Mouse (Mus musculus) embryo, embryonic 10 days (tissue): ENCODE measurements around the gene Itpk1.

ENCODE experiments used
- DNase-seq: peaks from one replicate; pipeline ENCODE4 v3.0.0-alpha.2; 2015; ENCODE audit warnings: low spot score

Gene Itpk1

GRCm38 (mm10) chr12:102623827-102624226 lies 80.9 kb downstream of the Itpk1 start:
- DNase-seq = no peak

DNA sequence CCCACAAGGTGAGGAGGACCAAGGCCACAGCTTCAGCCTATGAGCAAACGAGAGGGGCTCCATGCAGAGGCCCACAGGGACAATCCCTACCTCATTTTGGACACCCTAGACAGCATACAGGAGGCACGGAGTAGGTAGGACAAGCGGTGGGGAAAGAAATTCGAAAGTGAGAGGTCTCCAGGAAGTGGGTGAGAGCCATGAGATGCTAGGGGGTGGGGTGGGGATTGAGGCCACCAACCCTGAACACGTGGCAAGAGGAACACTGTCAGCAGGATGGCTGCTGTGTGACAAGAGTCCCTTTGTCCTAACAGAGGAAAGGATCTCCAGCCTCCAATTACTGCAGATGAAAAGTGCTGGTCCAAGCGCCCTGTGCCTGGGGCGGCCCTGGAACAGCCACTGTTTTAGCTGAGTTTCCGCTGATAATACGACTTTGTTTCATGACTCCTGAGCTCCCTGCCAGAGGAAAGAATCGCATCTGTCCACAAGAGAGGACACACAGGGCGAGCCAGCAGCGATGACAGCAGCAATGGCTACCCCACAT lies 82.4 kb downstream of the Itpk1 start:
- DNase-seq = peak; percentile 20

DNA sequence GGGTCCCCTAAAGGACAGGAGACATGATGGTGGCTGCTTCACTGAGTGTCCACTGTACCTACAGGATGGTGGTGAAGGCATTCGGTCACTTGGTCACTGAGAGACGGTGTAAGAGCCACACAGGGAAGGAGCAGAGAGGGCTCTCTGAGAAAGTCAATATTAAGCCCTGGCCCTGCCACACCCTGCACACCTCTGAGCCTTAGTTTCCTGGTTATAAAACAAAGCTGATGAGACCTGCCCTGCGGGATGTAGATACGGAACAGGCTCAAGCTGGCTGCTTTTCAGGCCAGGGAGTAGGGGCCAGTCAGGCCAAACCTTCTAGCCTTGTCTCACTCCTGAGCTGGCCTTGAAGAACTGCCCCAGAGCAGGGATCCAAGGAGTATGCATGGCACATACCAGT lies 82.9 kb downstream of the Itpk1 start:
- DNase-seq = no peak

DNA sequence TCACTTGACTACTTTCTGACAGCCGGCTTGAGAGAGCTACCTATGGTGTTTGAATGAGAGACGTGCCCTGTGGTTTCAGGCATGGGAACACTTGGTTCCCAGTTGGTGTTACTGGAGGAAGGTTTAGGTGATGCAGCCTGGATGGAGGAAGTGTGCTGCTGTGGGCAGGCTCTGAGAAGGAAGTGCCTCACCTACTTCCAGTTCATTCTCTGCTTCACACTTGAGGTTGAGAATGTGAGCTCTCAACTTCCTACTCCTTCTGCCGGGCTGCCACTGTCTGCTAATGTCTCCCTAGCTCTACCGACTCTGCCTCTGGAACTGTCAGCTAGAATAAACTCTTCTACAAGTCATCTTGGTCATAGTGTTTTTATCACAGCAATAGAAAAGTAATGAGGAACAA lies 83.5 kb downstream of the Itpk1 start:
- DNase-seq = no peak

DNA sequence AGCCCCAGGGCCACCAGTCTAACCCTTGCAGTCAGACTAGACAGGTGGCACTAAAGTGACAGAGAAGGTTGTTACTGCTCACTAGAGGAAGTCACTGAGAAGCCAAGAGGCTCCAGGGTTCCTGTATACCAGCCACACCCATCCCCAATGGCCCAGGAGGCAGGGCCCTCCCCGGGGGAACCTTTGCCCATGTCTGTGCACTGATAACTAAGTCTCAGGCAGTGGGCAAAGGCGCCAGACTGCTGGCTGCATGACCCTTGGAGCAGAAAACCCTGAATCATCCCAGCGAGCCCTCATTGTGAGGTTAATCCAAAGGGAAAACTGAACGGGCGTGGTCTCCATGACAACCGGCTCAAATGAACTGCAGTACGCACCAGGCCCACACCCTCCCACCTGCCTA lies 84.8 kb downstream of the Itpk1 start:
- DNase-seq = peak; percentile 27

DNA sequence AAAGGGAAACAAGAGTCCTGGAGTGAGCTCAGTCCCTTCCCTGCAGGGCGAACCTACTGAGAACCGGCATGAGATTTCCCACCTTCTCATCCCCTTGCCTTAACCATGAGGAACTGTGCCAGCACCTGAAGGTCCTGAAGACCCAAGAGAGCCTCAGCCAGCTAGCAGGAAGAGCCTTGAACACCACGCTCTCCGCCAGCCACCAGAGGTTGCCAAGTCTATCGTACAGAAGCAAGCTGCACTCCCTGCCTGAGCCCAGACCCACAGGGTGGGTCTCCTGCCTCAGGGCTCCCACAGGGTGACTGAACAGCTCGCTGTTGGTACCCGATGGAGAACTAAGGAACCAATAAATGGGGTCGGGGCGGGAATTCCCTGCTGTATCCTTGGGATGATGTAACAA lies 86.6 kb downstream of the Itpk1 start:
- DNase-seq = no peak

DNA sequence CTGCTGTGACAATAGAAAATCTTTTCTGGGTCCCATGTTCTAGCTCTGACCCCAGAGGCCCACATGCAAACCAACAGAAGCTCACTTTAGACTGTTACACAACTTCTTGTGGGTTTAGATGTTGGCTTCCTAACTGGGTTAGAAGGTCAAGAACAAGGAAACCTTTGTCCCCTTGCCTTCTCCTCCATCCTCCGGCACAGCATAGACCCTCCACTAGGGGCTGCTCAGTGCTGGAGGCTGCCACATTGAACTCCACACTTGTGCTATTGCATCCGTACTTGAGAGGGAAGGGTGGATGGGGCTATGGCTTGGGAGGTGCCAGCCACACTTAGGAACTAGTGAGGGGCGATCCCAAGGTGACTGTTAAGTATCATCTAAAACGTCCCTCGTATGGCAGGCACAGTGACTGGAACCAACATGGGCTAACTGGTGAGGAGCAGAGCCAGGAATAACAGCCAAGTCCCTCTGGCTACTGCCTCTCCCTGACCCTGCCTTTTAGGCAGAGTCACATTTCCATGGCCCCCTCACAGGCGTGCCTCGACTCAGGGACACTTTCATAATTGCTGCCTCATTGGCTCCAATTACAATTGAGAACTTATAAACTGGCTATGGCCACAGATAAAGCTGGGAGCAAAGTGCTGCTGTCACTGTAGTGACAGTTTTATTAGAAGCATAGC lies 87.7 kb downstream of the Itpk1 start:
- DNase-seq = peak; percentile 48

- DNase-seq = no peak
Observed at GRCm38 (mm10) chr12:102616201-102616600, 88.5 kb downstream of the Itpk1 start.

DNA sequence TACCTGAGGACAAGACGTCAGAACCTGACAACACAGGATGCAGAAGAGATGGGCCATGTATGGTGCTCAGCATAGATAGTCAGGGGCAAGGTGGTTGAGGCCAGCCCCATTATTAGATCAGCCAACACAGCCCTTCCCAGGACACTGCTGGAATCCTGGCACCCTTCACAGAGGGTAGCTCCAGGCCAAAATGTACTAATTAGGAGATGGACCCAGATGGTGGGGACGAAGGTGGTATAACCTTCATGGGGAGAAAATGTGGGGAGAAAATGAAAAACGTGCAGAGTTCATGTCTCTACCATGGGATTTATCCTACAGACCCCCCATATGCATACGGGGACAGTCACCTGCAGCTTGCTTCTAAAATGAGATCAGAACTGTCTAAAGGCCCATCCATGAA lies 91.3 kb downstream of the Itpk1 start:
- no peak for DNase-seq

DNA sequence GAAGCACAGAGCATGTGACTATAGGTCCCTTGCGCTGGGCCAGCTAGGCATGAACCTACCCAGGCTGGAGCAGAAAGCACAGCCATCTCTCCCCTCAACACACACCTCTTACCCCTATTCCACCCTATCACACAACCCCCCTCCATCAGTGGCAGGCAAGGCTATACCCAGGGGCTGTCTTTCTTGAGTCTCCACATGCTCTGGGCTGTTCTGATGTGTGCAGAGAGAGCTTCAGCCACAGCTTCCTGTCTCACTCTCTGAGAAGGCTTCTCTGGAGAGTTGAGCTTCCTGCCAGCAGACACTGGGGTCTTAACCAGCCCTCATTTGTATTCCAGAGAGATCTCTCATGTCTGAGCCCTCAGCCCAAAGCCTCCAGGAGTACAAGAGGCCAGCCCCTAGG lies 92.3 kb downstream of the Itpk1 start:
- DNase-seq = no peak

- no peak for DNase-seq
Observed at GRCm38 (mm10) chr12:102610927-102611326, 93.8 kb downstream of the Itpk1 start.

- DNase-seq = no peak
Observed at GRCm38 (mm10) chr12:102607808-102608517, 96.8 kb downstream of the Itpk1 start.

GRCm38 (mm10) chr12:102607066-102607465 lies 97.7 kb downstream of the Itpk1 start:
- DNase-seq = no peak

DNA sequence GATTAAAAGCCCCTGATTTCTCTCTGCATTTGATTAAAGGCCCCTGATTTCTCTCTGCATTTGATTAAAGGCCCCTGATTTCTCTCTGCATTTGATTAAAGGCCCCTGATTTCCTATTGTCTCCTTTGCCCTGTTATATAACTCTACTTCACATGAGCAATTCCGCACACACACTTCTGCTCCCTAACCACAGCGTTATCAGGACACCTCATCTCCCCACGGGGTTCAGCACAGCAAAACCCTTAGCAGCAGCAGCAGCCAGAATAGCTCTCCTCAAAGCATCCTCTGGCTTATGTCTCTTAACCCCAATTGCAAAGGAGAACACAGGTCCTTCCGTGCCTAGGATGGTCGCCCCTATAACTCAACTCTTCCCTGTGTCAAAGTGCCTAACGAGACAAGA lies 99.1 kb downstream of the Itpk1 start:
- no peak for DNase-seq

DNA sequence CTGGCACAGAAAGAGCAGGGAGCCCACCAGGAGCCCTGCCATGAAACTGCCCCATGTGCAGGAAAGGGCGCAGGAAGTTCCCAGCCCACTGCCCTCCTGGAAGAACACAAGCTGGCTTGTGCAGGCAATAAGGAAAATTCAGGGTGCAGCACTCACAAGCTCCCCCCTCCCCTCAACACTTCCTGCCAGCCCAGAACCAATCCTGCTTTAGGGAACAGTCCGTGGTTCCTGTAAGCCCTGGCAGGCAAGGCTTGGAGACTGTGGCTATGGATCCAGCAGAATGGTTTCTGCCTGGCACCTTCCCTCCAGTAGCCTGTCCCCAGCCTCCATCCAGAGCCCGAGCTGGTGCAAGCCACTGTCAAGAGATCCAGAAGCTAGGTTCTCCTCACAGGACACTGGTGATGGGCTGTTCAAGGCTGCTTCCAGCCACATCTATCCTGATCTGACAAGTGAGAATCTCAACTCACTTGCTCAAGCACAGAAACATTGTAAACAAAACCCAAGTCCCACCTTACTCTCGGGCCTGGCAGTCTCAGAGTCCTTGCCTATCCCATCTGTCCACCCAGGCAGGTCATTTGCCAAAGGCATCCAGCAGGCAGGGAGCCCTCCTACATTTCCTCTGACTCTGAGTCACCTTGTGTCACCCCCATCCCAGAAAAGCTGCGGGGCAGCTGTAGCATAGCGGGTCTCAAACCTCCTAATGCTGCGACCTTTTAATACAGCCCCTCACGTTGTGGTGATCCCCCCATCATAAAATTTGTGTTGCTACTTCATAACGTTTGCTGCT lies 102.3 kb downstream of the Itpk1 start:
- no peak for DNase-seq

- peak; percentile 11 for DNase-seq
Observed at GRCm38 (mm10) chr12:102601847-102602246, 102.9 kb downstream of the Itpk1 start.

DNA sequence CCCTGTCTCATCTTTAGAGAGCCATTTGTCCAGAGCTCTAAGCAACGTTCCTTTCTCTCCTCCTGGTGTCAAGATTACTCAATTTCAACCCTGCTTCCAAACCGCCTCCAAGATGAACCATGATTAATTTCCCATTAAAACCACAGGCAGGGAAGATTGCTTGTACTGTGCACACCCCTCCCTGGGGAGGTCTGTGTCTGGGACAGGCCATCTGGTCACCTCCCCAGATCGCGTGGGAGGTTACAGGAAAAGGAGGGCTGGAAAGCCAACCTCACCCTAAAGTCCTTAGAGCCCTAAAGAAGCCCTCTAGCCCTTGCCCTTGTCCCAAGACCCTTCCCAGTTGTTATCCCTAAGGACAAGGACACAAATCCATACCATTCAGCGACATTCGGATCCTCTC lies 104.4 kb downstream of the Itpk1 start:
- DNase-seq = no peak

DNA sequence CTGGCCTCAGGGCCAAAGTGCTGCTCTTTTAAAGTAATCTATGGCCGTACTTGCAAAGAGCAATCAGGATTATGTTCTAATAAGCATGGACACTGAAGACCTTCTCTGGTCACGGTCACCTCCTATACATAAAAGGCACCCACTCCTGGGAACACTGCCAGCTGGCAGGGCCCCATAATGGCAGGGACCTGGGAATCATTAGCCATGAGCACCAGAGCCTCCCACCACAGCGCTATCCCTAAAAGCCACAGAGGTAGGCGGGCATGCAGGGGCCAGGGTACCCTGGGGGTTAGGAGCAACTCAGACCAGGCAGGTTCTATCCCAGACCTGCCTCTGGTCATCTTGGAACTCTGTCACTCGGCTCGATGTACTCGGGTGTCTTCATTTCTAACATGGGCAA lies 104.9 kb downstream of the Itpk1 start:
- DNase-seq = no peak

GRCm38 (mm10) chr12:102598535-102598934 lies 106.2 kb downstream of the Itpk1 start:
- DNase-seq = no peak

- DNase-seq = no peak
Observed at GRCm38 (mm10) chr12:102597466-102597865, 107.3 kb downstream of the Itpk1 start.

- no peak for DNase-seq
Observed at GRCm38 (mm10) chr12:102596410-102596809, 108.3 kb downstream of the Itpk1 start.

DNA sequence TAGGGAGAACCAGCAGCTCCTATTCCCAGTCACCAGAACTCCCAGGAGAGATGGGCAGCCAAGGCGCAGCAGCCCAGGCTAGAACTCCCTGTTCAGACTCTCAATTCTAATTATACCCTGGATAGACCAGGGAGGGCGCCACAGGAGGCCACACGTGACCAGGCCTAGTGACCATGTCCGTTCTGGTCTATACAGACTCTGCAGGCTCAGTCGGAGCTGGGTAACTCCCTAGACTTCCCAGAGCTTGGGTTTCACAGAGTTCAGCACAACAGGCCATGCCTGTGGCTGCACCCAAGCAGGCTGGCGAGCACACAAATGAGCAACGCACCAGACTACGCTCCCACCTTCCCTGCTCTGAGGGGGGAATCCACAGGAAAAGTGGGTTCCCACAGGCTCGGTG lies 110.1 kb downstream of the Itpk1 start:
- DNase-seq = peak; percentile 14

DNA sequence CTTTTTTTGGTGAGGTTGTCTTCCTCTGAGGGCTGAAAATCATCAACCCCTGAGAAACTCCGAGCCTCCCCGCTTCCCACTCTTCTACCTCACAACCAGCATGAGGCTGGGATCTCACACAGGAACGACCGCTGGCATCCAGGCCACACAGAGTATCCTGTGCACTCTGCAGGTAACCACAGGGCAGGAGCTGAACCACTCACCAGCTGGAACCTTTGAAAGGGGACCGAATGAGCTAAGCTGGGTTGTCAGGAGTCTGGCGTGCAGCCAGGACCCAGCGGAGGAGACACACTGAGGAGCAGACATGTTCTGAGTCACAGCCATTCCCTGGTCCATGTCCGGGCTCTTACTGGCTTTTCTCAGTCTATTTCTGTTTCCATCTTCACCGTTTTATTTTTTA lies 111.0 kb downstream of the Itpk1 start:
- DNase-seq = no peak
